Mouse (Mus musculus): Measurements from ENCODE around the gene Kcnip2. TPM values are rescaled to one million over a fixed set of nuclear protein-coding genes. Genes with fewer than 3 reads are reported as not detected.
A peak's percentile ranks its signal among the peaks of the same experiment; 100 is the strongest.

The Kcnip2 gene
- polyA plus RNA-seq, 1 experiment from 2014 or later, result 19.2 TPM

DNA sequence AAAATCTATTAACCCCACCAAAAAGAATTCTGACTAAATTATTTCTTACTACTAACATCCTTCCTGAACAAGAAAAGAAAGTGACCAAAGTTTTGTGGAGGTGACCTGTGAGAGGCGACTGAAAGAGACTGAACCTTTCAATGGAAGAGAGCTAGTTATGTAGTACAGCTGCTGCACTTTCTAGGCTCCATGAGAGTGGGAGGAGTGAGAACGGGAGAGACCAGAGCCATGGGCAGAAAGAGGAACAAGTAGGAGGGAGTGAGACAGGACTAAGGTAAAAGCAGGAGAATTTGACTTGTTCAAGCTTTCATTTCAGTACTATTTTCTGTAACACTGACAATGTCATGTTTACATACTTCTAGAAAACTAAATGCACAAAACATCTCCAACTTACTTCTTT is 40.4 kb downstream of the Kcnip2 start:
- no peaks in the 10 kb centered on the region for H3K9me3 ChIP-seq (ENCODE audit: control insufficient read depth, low read length)
- H3K9ac ChIP-seq (ENCODE audit: low read depth, low read length), result no peak overlapping the region
- peaks cover 46% of the 10 kb centered on the region for H3K36me3 ChIP-seq (ENCODE audit: control insufficient read depth, insufficient read depth, low read length)
- no peak overlapping the region for H3K4me3 ChIP-seq (ENCODE audit: low read length)
- no peak overlapping the region for H3K4me2 ChIP-seq (ENCODE audit: low read length)
- no peak overlapping the region for H3K27ac ChIP-seq (ENCODE audit: low read depth, low read length)
- 81% methylated on average over 2 of the region's 2 CpGs for WGBS
- ATAC-seq, result no peak
- H3K27me3 ChIP-seq (replicated peaks; ENCODE audit: control insufficient read depth, insufficient read depth, low read length), result no peaks in the 10 kb centered on the region
- peaks cover 11% of the 10 kb centered on the region for H3K4me1 ChIP-seq (ENCODE audit: control insufficient read depth, insufficient read depth, low read depth, low read length)

GRCm38 (mm10) chr19:45771501-45771900 is 44.4 kb downstream of the Kcnip2 start:
- Histone ChIP-seq H3K4me2 (ENCODE audit: low read length) (no peak overlapping the region), H3K9ac (ENCODE audit: low read depth, low read length) (no peak overlapping the region), H3K36me3 (ENCODE audit: control insufficient read depth, insufficient read depth, low read length) (peaks cover 69% of the 10 kb centered on the region), H3K27ac (ENCODE audit: low read depth, low read length) (no peak overlapping the region), H3K9me3 (ENCODE audit: control insufficient read depth, low read length) (no peaks in the 10 kb centered on the region), H3K4me1 (ENCODE audit: control insufficient read depth, insufficient read depth, low read depth, low read length) (no peaks in the 10 kb centered on the region), H3K27me3 (replicated peaks; ENCODE audit: control insufficient read depth, insufficient read depth, low read length) (no peaks in the 10 kb centered on the region), H3K4me3 (ENCODE audit: low read length) (no peak overlapping the region)
- no peak for ATAC-seq
- 93% methylated on average over 5 of the region's 5 CpGs for WGBS

GRCm38 (mm10) chr19:45760810-45761209 is 55.1 kb downstream of the Kcnip2 start:
- Histone ChIP-seq H3K27me3 (replicated peaks; ENCODE audit: control insufficient read depth, insufficient read depth, low read length) (no peaks in the 10 kb centered on the region), H3K9me3 (ENCODE audit: control insufficient read depth, low read length) (no peaks in the 10 kb centered on the region), H3K4me3 (ENCODE audit: low read length) (no peak overlapping the region), H3K4me2 (ENCODE audit: low read length) (no peak overlapping the region), H3K4me1 (ENCODE audit: control insufficient read depth, insufficient read depth, low read depth, low read length) (no peaks in the 10 kb centered on the region), H3K9ac (ENCODE audit: low read depth, low read length) (no peak overlapping the region), H3K36me3 (ENCODE audit: control insufficient read depth, insufficient read depth, low read length) (peaks cover 40% of the 10 kb centered on the region), H3K27ac (ENCODE audit: low read depth, low read length) (no peak overlapping the region)
- 89% methylated on average over 3 of the region's 3 CpGs for WGBS
- no peak for ATAC-seq

- H3K9me3 ChIP-seq (ENCODE audit: control insufficient read depth, low read length), result no peaks in the 10 kb centered on the region
- ATAC-seq, result no peak
- 91% methylated on average over 5 of the region's 5 CpGs for WGBS
- no peak overlapping the region for H3K4me2 ChIP-seq (ENCODE audit: low read length)
- H3K27ac ChIP-seq (ENCODE audit: low read depth, low read length), result no peak overlapping the region
- H3K4me1 ChIP-seq (ENCODE audit: control insufficient read depth, insufficient read depth, low read depth, low read length), result no peaks in the 10 kb centered on the region
- no peak overlapping the region for H3K9ac ChIP-seq (ENCODE audit: low read depth, low read length)
- no peaks in the 10 kb centered on the region for H3K27me3 ChIP-seq (replicated peaks; ENCODE audit: control insufficient read depth, insufficient read depth, low read length)
- peaks cover 43% of the 10 kb centered on the region for H3K36me3 ChIP-seq (ENCODE audit: control insufficient read depth, insufficient read depth, low read length)
- no peak overlapping the region for H3K4me3 ChIP-seq (ENCODE audit: low read length)
These were observed 57.2 kb downstream of the Kcnip2 start for GRCm38 (mm10) chr19:45758671-45759070.

GRCm38 (mm10) chr19:45753551-45753950 is 62.3 kb downstream of the Kcnip2 start:
- WGBS, result 88% methylated on average over 3 of the region's 3 CpGs
- Histone ChIP-seq H3K4me2 (ENCODE audit: low read length) (no peak overlapping the region), H3K4me3 (ENCODE audit: low read length) (no peak overlapping the region), H3K27ac (ENCODE audit: low read depth, low read length) (no peak overlapping the region), H3K9ac (ENCODE audit: low read depth, low read length) (no peak overlapping the region), H3K27me3 (replicated peaks; ENCODE audit: control insufficient read depth, insufficient read depth, low read length) (no peaks in the 10 kb centered on the region), H3K9me3 (ENCODE audit: control insufficient read depth, low read length) (no peaks in the 10 kb centered on the region), H3K36me3 (ENCODE audit: control insufficient read depth, insufficient read depth, low read length) (peaks cover 31% of the 10 kb centered on the region), H3K4me1 (ENCODE audit: control insufficient read depth, insufficient read depth, low read depth, low read length) (peaks cover 3% of the 10 kb centered on the region)
- no peak for ATAC-seq

DNA sequence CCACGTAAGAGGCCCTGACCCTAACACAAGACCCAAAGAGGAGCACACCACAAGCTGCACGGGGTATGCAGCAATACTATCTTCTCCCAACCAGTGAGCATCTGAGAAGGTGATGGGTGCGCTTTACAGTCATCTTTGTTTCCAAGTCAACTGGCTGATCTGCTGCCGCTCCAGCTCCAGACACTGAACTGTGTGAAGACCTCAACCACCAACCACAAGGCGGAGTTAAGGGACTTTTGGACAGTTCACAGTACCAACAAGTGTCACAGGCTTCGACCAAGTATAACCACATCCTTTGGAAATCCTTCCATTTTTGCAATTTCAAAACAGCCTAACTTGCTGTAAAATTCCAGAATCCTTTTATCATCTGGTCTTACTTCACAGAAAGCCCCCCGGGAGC is 64.0 kb downstream of the Kcnip2 start:
- H3K9me3 ChIP-seq (ENCODE audit: control insufficient read depth, low read length), result no peaks in the 10 kb centered on the region
- peaks cover 2% of the 10 kb centered on the region; the same call in 1 of the 2 replicates for H3K27me3 ChIP-seq (replicated peaks; ENCODE audit: control insufficient read depth, insufficient read depth, low read length)
- ATAC-seq, result no peak
- H3K4me3 ChIP-seq (ENCODE audit: low read length), result no peak overlapping the region
- H3K4me1 ChIP-seq (ENCODE audit: control insufficient read depth, insufficient read depth, low read depth, low read length), result peaks cover 9% of the 10 kb centered on the region
- H3K36me3 ChIP-seq (ENCODE audit: control insufficient read depth, insufficient read depth, low read length), result peaks cover 26% of the 10 kb centered on the region
- 95% methylated on average over 7 of the region's 7 CpGs for WGBS
- no peak overlapping the region for H3K4me2 ChIP-seq (ENCODE audit: low read length)
- no peak overlapping the region for H3K9ac ChIP-seq (ENCODE audit: low read depth, low read length)
- no peak overlapping the region for H3K27ac ChIP-seq (ENCODE audit: low read depth, low read length)

GRCm38 (mm10) chr19:45749243-45750043 is 66.4 kb downstream of the Kcnip2 start, which contains the start of gene Npm3:
TSS of gene Npm3 (minus strand) at chr19:45749591.
- peak within 1 kb of the TSS; percentile 64 for H3K4me3 ChIP-seq (ENCODE audit: low read length)
- peaks cover 14% of the 10 kb centered on the region for H3K36me3 ChIP-seq (ENCODE audit: control insufficient read depth, insufficient read depth, low read length)
- peaks cover 9% of the 10 kb centered on the region for H3K4me1 ChIP-seq (ENCODE audit: control insufficient read depth, insufficient read depth, low read depth, low read length)
- peak within 1 kb of the TSS; percentile 76 for H3K4me2 ChIP-seq (ENCODE audit: low read length)
- 1% methylated on average over 39 of the region's 60 CpGs for WGBS
- peak within 1 kb of the TSS; percentile 74 for H3K9ac ChIP-seq (ENCODE audit: low read depth, low read length)
- peaks cover 26% of the 10 kb centered on the region for H3K27me3 ChIP-seq (replicated peaks; ENCODE audit: control insufficient read depth, insufficient read depth, low read length)
- H3K9me3 ChIP-seq (ENCODE audit: control insufficient read depth, low read length), result no peaks in the 10 kb centered on the region
- 0 out of 2 replicates have a peak within 1 kb of the TSS, but pooled peaks have one; percentile 54 for H3K27ac ChIP-seq (ENCODE audit: low read depth, low read length)
- peak; percentile 89 for ATAC-seq

DNA sequence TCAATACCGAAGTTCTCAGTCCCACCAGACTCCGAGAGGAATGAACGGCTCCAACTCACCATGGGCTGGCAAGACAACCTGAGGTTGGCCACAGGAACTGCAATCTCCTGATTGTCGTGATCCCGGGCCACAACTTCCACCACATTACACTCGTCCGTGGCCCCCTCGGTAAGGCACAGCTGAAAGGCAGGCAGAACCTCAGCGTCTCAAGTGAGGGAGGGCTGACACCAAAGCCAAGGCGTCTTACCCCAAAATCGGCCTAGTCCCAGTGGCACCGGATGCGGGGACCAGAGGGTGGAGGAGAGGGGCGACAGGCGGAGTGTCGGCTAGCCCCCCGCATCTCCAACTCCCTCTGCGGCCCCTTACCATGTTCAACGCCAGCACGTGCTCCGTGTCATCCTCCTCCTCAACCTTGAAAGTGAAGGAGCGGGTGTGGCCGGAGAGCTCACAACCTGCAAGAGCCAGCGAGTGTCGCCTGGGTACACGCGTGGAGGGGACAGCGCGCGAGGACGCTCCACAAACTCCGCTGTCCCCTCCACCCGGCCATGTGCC is 67.1 kb downstream of the Kcnip2 start:
- Histone ChIP-seq H3K4me1 (ENCODE audit: control insufficient read depth, insufficient read depth, low read depth, low read length) (peaks cover 9% of the 10 kb centered on the region), H3K27me3 (replicated peaks; ENCODE audit: control insufficient read depth, insufficient read depth, low read length) (peaks cover 31% of the 10 kb centered on the region), H3K9me3 (ENCODE audit: control insufficient read depth, low read length) (no peaks in the 10 kb centered on the region), H3K27ac (ENCODE audit: low read depth, low read length) (no peak overlapping the region), H3K9ac (ENCODE audit: low read depth, low read length) (peak overlapping the region; percentile 74), H3K4me3 (ENCODE audit: low read length) (peak overlapping the region; percentile 64), H3K36me3 (ENCODE audit: control insufficient read depth, insufficient read depth, low read length) (peaks cover 12% of the 10 kb centered on the region), H3K4me2 (ENCODE audit: low read length) (peak overlapping the region; percentile 76)
- WGBS, result 3% methylated on average over 32 of the region's 33 CpGs
- 0 out of 2 replicates have a peak, but pooled peaks have one; percentile 2 for ATAC-seq

DNA sequence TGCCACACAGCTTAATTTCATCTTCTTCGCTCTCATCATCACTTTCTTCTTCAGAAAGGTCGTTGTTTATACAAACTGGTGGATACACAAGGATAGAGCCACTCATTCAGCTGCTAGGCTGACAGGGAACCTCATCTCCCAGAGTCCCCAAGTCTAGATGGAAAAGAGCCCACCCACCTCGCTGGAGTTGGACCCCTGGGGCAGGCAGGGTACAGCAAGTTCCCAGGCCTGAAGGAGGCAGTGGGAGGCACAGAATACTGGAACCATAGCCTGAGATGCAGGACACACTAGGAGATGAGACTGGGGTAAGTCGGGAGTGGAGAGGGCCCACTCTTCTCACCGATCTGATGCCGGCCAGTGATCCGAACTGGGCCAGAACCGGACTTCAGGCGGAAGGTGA is 67.7 kb downstream of the Kcnip2 start:
- peaks cover 34% of the 10 kb centered on the region for H3K27me3 ChIP-seq (replicated peaks; ENCODE audit: control insufficient read depth, insufficient read depth, low read length)
- H3K27ac ChIP-seq (ENCODE audit: low read depth, low read length), result no peak overlapping the region
- 53% methylated on average over 9 of the region's 9 CpGs for WGBS
- H3K36me3 ChIP-seq (ENCODE audit: control insufficient read depth, insufficient read depth, low read length), result peaks cover 10% of the 10 kb centered on the region
- peak overlapping the region; percentile 64 for H3K4me3 ChIP-seq (ENCODE audit: low read length)
- H3K9me3 ChIP-seq (ENCODE audit: control insufficient read depth, low read length), result no peaks in the 10 kb centered on the region
- H3K4me2 ChIP-seq (ENCODE audit: low read length), result peak overlapping the region; percentile 76
- H3K4me1 ChIP-seq (ENCODE audit: control insufficient read depth, insufficient read depth, low read depth, low read length), result peaks cover 11% of the 10 kb centered on the region
- ATAC-seq, result peak; percentile 24; the same call in 1 of the 2 replicates
- H3K9ac ChIP-seq (ENCODE audit: low read depth, low read length), result peak overlapping the region; percentile 74
